Mouse (Mus musculus) A20 (cell line): ENCODE measurements around the gene Lrrc28.
A peak's percentile ranks its signal among the peaks of the same experiment; 100 is the strongest.
"Not testable (repeated sequence)": the region's sequence is repeated elsewhere in the genome, so short reads cannot be mapped to it uniquely, and the experiment has no call there.

Source experiments
- DNase-seq: peaks from one replicate; pipeline ENCODE4 v3.0.0-alpha.2; 2011; ENCODE audit warnings: low read depth, low spot score

Lrrc28 gene

GRCm38 (mm10) chr7:67530981-67531380 lies 114.1 kb downstream of the Lrrc28 start:
- DNase-seq = no peak

GRCm38 (mm10) chr7:67529381-67529780 lies 115.7 kb downstream of the Lrrc28 start:
- peak; percentile 80 for DNase-seq

- DNase-seq = peak; percentile 89
Observed at GRCm38 (mm10) chr7:67528821-67529221, 116.2 kb downstream of the Lrrc28 start.

- DNase-seq = peak; percentile 40
Observed at GRCm38 (mm10) chr7:67528063-67528811, 116.8 kb downstream of the Lrrc28 start.

- DNase-seq = no peak
Observed at GRCm38 (mm10) chr7:67525886-67526580, 119.0 kb downstream of the Lrrc28 start.

GRCm38 (mm10) chr7:67524069-67524468 lies 121.0 kb downstream of the Lrrc28 start:
- DNase-seq = not testable (repeated sequence)

- DNase-seq = no peak
Observed at GRCm38 (mm10) chr7:67523400-67523799, 121.7 kb downstream of the Lrrc28 start.

- not testable (repeated sequence) for DNase-seq
Observed at GRCm38 (mm10) chr7:67521731-67522130, 123.3 kb downstream of the Lrrc28 start.

- peak; percentile 52 for DNase-seq
Observed at GRCm38 (mm10) chr7:67520959-67521358, 124.1 kb downstream of the Lrrc28 start.

- no peak for DNase-seq
Observed at GRCm38 (mm10) chr7:67520001-67520400, 125.1 kb downstream of the Lrrc28 start.

GRCm38 (mm10) chr7:67515621-67516020 lies 129.4 kb downstream of the Lrrc28 start:
- no peak for DNase-seq

- DNase-seq = no peak
Observed at GRCm38 (mm10) chr7:67514893-67515292, 130.2 kb downstream of the Lrrc28 start.

GRCm38 (mm10) chr7:67514380-67514779 lies 130.7 kb downstream of the Lrrc28 start:
- DNase-seq = no peak

GRCm38 (mm10) chr7:67513656-67514055 lies 131.4 kb downstream of the Lrrc28 start:
- peak; percentile 55 for DNase-seq

- no peak for DNase-seq
Observed at GRCm38 (mm10) chr7:67511606-67512005, 133.5 kb downstream of the Lrrc28 start.

- peak; percentile 39 for DNase-seq
Observed at GRCm38 (mm10) chr7:67503281-67504010, 141.6 kb downstream of the Lrrc28 start.

- DNase-seq = no peak
Observed at GRCm38 (mm10) chr7:67502631-67503030, 142.4 kb downstream of the Lrrc28 start.

GRCm38 (mm10) chr7:67500878-67501277 lies 144.2 kb downstream of the Lrrc28 start:
- DNase-seq = no peak

GRCm38 (mm10) chr7:67500076-67500828 lies 144.8 kb downstream of the Lrrc28 start:
- DNase-seq = no peak

- no peak for DNase-seq
Observed at GRCm38 (mm10) chr7:67499516-67499915, 145.6 kb downstream of the Lrrc28 start.
